In genomic region chr5:77140108-77140507, GRCm38 (mm10) we compare ENCODE assay signal across 9 mouse cellular contexts. TPM values are rescaled to one million over a fixed set of nuclear protein-coding genes. Genes with fewer than 3 reads are reported as not detected.
DNase-seq lines count a peak whose midpoint lies in the region; ATAC-seq and TF ChIP-seq lines count a peak whose summit lies in the region.
"Had no signal": no experiment of that assay in that cellular context is flagged by ENCODE, and none has a peak within 500 bp of the region (broad histone marks: within the 10 kb centered on the region; RNA-seq: fewer than 3 reads in every experiment).

No protein-coding gene starts in this region.

- no peaks in the 10 kb centered on the region for H3K9me3 ChIP-seq in heart, embryonic 15.5 days (replicated peaks)
- no peaks in the 10 kb centered on the region for H3K9me3 ChIP-seq in forebrain, embryonic 14.5 days (replicated peaks; ENCODE audit: control insufficient read depth, low read length)
- H3K9me3 ChIP-seq: embryonic facial prominence, embryonic 12.5 days had no signal

- WGBS in heart, embryonic 15.5 days, result 32% methylated on average over 6 of the region's 6 CpGs
- 74% methylated on average over 6 of the region's 6 CpGs for WGBS in forebrain, embryonic 14.5 days

- peak; percentile 29 for DNase-seq in gastrocnemius, adult 2 months
- no peak for DNase-seq in gastrocnemius, postnatal 14 days
- DNase-seq in lung, postnatal 25 days (ENCODE audit: low spot score), result peak; percentile 52
- no peak for DNase-seq in right cerebral cortex, adult 18-20 months
- no peak for DNase-seq in forebrain, embryonic 14.5 days (ENCODE audit: low spot score)
- no peak for DNase-seq in left cerebral cortex, postnatal 10 days (ENCODE audit: extremely low spot score in 1 of 2, low spot score in 2 of 2)

- peak overlapping the region; percentile 56 for H3K4me3 ChIP-seq in gastrocnemius, adult 2 months
- no peak overlapping the region for H3K4me3 ChIP-seq in heart, embryonic 15.5 days
- no peak overlapping the region for H3K4me3 ChIP-seq in forebrain, embryonic 14.5 days (ENCODE audit: low read depth, low read length)
- H3K4me3 ChIP-seq: embryonic facial prominence, embryonic 12.5 days had no signal

- peaks cover 46% of the 10 kb centered on the region for H3K4me1 ChIP-seq in heart, embryonic 15.5 days (replicated peaks)
- peaks cover 10% of the 10 kb centered on the region for H3K4me1 ChIP-seq in forebrain, embryonic 14.5 days (ENCODE audit: control insufficient read depth, insufficient read depth, low read length)

- H3K36me3 ChIP-seq in heart, embryonic 15.5 days, result no peaks in the 10 kb centered on the region
- H3K36me3 ChIP-seq in forebrain, embryonic 14.5 days (ENCODE audit: control insufficient read depth, insufficient read depth, low read length), result no peaks in the 10 kb centered on the region
- H3K36me3 ChIP-seq: embryonic facial prominence, embryonic 12.5 days had no signal

- TF ChIP-seq CTCF in gastrocnemius, adult 2 months (IDR thresholded peaks at IDR 0.05), result no peak

- no peak overlapping the region for H3K9ac ChIP-seq in heart, embryonic 15.5 days
- no peak overlapping the region for H3K9ac ChIP-seq in forebrain, embryonic 14.5 days (ENCODE audit: low read length)
- H3K9ac ChIP-seq: embryonic facial prominence, embryonic 12.5 days had no signal

- peak; percentile 84 for ATAC-seq in CD4-positive, CD25-positive, alpha-beta regulatory T cell, adult 4 months
- ATAC-seq in heart, embryonic 15.5 days (replicated peaks; ENCODE audit: insufficient number of reproducible peaks, insufficient read depth, low FRiP score, low read depth), result no peak
- no peak for ATAC-seq in forebrain, embryonic 14.5 days

- intact Hi-C loops in gastrocnemius, adult 2 months (cut with DNase I), result no loop called here
- intact Hi-C loops in gastrocnemius, postnatal 14 days (cut with DNase I; ENCODE audit: low total_unique reads), result no loop called here
- intact Hi-C loops in left cerebral cortex, postnatal 10 days (cut with DNase I), result no loop called here

- H3K27ac ChIP-seq in gastrocnemius, adult 2 months, result peak overlapping the region; percentile 63
- H3K27ac ChIP-seq in heart, embryonic 15.5 days, result 0 out of 2 replicates have a peak overlapping the region, but pooled peaks have one; percentile 16
- no peak overlapping the region for H3K27ac ChIP-seq in forebrain, embryonic 14.5 days (ENCODE audit: low read depth, low read length)
- H3K27ac ChIP-seq: embryonic facial prominence, embryonic 12.5 days had no signal

- H3K27me3 ChIP-seq in heart, embryonic 15.5 days, result no peaks in the 10 kb centered on the region
- no peaks in the 10 kb centered on the region for H3K27me3 ChIP-seq in forebrain, embryonic 14.5 days (replicated peaks; ENCODE audit: control insufficient read depth, insufficient read depth, low read length)
- H3K27me3 ChIP-seq: embryonic facial prominence, embryonic 12.5 days had no signal

- H3K4me2 ChIP-seq in heart, embryonic 15.5 days, result 0 out of 2 replicates have a peak overlapping the region, but pooled peaks have one; percentile 20
- H3K4me2 ChIP-seq in forebrain, embryonic 14.5 days (ENCODE audit: low read length), result no peak overlapping the region
- H3K4me2 ChIP-seq: embryonic facial prominence, embryonic 12.5 days had no signal

RNA-seq across cellular contexts. Expression of gene Hopx, which starts 25.2 kb away (rescaled TPM):
- 1 to 10 TPM; 2.2 to 5.4 TPM for total RNA-seq in gastrocnemius, adult 2 months (2021)
- total RNA-seq in gastrocnemius, postnatal 14 days (2021), result 1 to 10 TPM; 9.7 to 9.8 TPM
- 10 to 100 TPM; 16.4 to 20.4 TPM for polyA plus RNA-seq in CD4-positive, CD25-positive, alpha-beta regulatory T cell, adult 4 months (2017; shearing (Covaris generic))
- polyA plus RNA-seq in heart, embryonic 15.5 days (2015; fragmentation: Nextera tagmentation; extraction: Ambion mirVana), result 16.0 and 23.6 TPM in 2 replicates
- 2.7 and 3.4 TPM in 2 replicates for polyA plus RNA-seq in forebrain, embryonic 14.5 days (2014; fragmentation: Nextera tagmentation; extraction: Ambion mirVana)
- total RNA-seq in left cerebral cortex, postnatal 10 days (2021), result 10 to 100 TPM; 20.5 to 23.1 TPM

Comparison
In these comparisons a context has a peak if more than half of its experiments do, and no peak if none do; other contexts are left out.
1. DNase-seq: peak in gastrocnemius, adult 2 months (single experiment) and lung, postnatal 25 days (single experiment); none in gastrocnemius, postnatal 14 days (single experiment), right cerebral cortex, adult 18-20 months (single experiment), forebrain, embryonic 14.5 days (single experiment) and left cerebral cortex, postnatal 10 days (0 of 2).